Mouse (Mus musculus): ENCODE measurements at regions not wholly inside any gene's neighbourhood (a gene's known extent, or its start where the extent isn't known, plus 50 kb on each side); places are given as distances from the start of the nearest gene placed in this dataset.
A peak's percentile ranks its signal among the peaks of the same experiment; 100 is the strongest.
"Not testable (repeated sequence)": the region's sequence is repeated elsewhere in the genome, so short reads cannot be mapped to it uniquely, and the experiment has no call there.

- DNase-seq (ENCODE audit: extremely low spot score in 1 of 2, low spot score in 2 of 2): no peak
- intact Hi-C loops (cut with DNase I): no loop called here
Observed at GRCm38 (mm10) chr10:33027055-33027454, 53.3 kb upstream of the Trdn start.

DNA sequence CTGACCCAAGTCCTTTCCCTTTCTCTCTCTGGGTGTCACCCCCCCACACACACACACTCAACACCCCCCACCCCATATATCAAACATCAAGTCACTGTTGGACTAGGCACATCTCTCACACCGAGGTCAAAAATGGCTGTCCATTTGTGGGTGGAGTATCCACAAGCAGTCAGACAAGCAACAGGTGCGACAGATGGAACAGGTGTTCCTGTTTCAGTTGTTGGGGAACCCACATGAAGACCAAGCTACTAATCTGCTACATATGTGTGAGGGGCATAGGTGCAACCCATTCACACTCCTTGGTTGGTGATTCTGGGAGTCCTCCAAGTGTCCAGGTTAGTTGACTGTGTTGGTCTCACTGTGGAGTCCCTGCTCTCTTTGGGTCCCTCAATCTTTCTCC lies 58.1 kb upstream of the Trdn start:
- intact Hi-C loops (cut with DNase I): no loop called here
- DNase-seq (ENCODE audit: extremely low spot score in 1 of 2, low spot score in 2 of 2): no peak

GRCm38 (mm10) chr10:32984727-32985587 lies 94.7 kb upstream of the Nkain2 start:
- DNase-seq (ENCODE audit: extremely low spot score in 1 of 2, low spot score in 2 of 2): no peak
- intact Hi-C loops (cut with DNase I): no loop called here

GRCm38 (mm10) chr10:32958286-32959043 lies 68.2 kb upstream of the Nkain2 start:
- DNase-seq (ENCODE audit: extremely low spot score in 1 of 2, low spot score in 2 of 2); intact Hi-C loops (cut with DNase I): not testable (repeated sequence)

GRCm38 (mm10) chr10:32957476-32957875 lies 67.2 kb upstream of the Nkain2 start:
- intact Hi-C loops (cut with DNase I): not testable (repeated sequence)

GRCm38 (mm10) chr10:32953771-32954170 lies 63.5 kb upstream of the Nkain2 start:
- intact Hi-C loops (cut with DNase I); DNase-seq (ENCODE audit: extremely low spot score in 1 of 2, low spot score in 2 of 2): not testable (repeated sequence)

More at GRCm38 (mm10) chr10:32957476-32957875, 67.2 kb upstream of the Nkain2 start:
- not testable (repeated sequence) for DNase-seq (ENCODE audit: extremely low spot score in 1 of 2, low spot score in 2 of 2)

DNA sequence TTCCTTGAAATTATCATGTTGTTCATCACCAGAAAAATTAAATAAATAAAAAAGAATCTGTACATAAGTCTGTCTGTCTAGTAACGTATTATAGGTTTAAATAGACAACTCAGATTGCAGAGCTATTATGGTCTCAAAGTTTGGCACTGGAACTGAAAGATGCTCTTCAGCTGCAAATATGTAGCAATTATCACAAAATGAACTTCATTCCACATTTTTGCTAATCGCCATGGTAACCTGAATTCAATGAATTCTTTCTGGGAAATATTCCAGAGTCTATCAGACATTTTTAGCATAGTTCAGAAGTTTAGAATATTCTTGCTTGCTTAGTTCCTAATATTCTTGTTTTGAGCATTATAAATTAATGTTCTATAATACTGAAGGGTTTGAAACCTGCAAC lies 62.2 kb upstream of the Nkain2 start:
- intact Hi-C loops (cut with DNase I): no loop called here

GRCm38 (mm10) chr10:32943026-32943425 lies 52.8 kb upstream of the Nkain2 start:
- intact Hi-C loops (cut with DNase I): no loop called here
- DNase-seq (ENCODE audit: extremely low spot score in 1 of 2, low spot score in 2 of 2): no peak

More for the DNA sequence above, 62.2 kb upstream of the Nkain2 start:
- peak in 1 of 2 experiments; percentile 27 for DNase-seq (ENCODE audit: extremely low spot score in 1 of 2, low spot score in 2 of 2)

All from left cerebral cortex, postnatal 10 days (tissue).